ENCODE assay signal across 17 mouse cellular contexts in the genomic region with DNA sequence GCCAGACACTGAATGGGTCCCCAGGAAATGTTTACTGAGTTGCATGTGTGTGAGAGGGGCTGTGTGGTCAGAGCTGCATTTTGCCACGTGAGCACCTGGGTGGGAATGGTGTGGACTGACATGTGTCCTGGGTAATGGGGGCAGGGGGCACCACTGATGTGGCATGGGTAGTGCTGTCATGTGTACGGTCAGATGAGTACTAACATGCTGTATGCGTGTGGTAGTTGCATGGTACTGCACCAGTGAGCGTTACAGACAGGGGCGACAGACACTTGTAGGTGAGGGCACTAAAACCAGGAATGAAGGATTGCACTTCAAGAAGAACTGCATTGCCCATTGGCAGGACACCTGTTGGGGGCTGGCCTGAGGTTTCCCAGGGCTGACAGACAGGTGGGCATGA. TPM values are rescaled to one million over a fixed set of nuclear protein-coding genes. Genes with fewer than 3 reads are reported as not detected.
DNase-seq lines count a peak whose midpoint lies in the region; ATAC-seq lines count a peak whose summit lies in the region.
"Had no signal": no experiment of that assay in that cellular context is flagged by ENCODE, and none has a peak within 500 bp of the region (broad histone marks: within the 10 kb centered on the region; RNA-seq: fewer than 3 reads in every experiment).

No protein-coding gene starts in this region.

- no peak for ATAC-seq in forebrain, embryonic 12.5 days (ENCODE audit: low FRiP score)
- no peak for ATAC-seq in forebrain, embryonic 11.5 days (replicated peaks; ENCODE audit: low FRiP score)
- no peak for ATAC-seq in neural tube, embryonic 11.5 days (ENCODE audit: insufficient read depth, low FRiP score, low TSS enrichment)
- ATAC-seq in hindbrain, embryonic 15.5 days (ENCODE audit: low FRiP score, low read depth) = no peak
- no peak for ATAC-seq in neural tube, embryonic 14.5 days (ENCODE audit: low read depth)
- ATAC-seq: activated CD4-positive, CD25-positive, alpha-beta regulatory T cell, adult 4 months had no signal

- no peak for DNase-seq in forebrain, embryonic 11.5 days (ENCODE audit: low spot score)
- no peak for DNase-seq in neural tube, embryonic 11.5 days (ENCODE audit: low spot score)
- DNase-seq in neural tube, embryonic 10.5 days (ENCODE audit: extremely low spot score, low spot score) = no peak
- no peak for DNase-seq in heart, adult 11 months
- DNase-seq in heart, adult 18-20 months = no peak
- DNase-seq: adrenal gland, postnatal 36 days; kidney, adult 11 months; kidney, postnatal 36 days; layer of hippocampus, postnatal 36 days; liver, embryonic 13.5 days; lung, postnatal 10 days; right cerebral cortex, postnatal 25 days; thymus, adult 18-20 months had no signal

- no peak overlapping the region for H3K27ac ChIP-seq in forebrain, embryonic 12.5 days
- no peak overlapping the region for H3K27ac ChIP-seq in forebrain, embryonic 11.5 days (ENCODE audit: low read depth, low read length)
- H3K27ac ChIP-seq in neural tube, embryonic 11.5 days (ENCODE audit: low read depth, low read length) = no peak overlapping the region
- no peak overlapping the region for H3K27ac ChIP-seq in hindbrain, embryonic 15.5 days (replicated peaks)
- no peak overlapping the region for H3K27ac ChIP-seq in neural tube, embryonic 14.5 days (ENCODE audit: low read depth, low read length)
- H3K27ac ChIP-seq: liver, embryonic 13.5 days had no signal

- H3K36me3 ChIP-seq in forebrain, embryonic 12.5 days (replicated peaks) = no peaks in the 10 kb centered on the region
- H3K36me3 ChIP-seq in forebrain, embryonic 11.5 days (ENCODE audit: control insufficient read depth, insufficient read depth, low read length) = no peaks in the 10 kb centered on the region
- H3K36me3 ChIP-seq in neural tube, embryonic 11.5 days (ENCODE audit: control insufficient read depth, insufficient read depth, low read length) = no peaks in the 10 kb centered on the region
- no peaks in the 10 kb centered on the region for H3K36me3 ChIP-seq in hindbrain, embryonic 15.5 days
- no peaks in the 10 kb centered on the region for H3K36me3 ChIP-seq in neural tube, embryonic 14.5 days (ENCODE audit: control insufficient read depth, insufficient read depth, low read length)
- H3K36me3 ChIP-seq: liver, embryonic 13.5 days had no signal

- H3K4me3 ChIP-seq in forebrain, embryonic 12.5 days (replicated peaks) = no peak overlapping the region
- H3K4me3 ChIP-seq in forebrain, embryonic 11.5 days (ENCODE audit: low read depth, low read length) = no peak overlapping the region
- H3K4me3 ChIP-seq in neural tube, embryonic 11.5 days (ENCODE audit: low read depth, low read length) = peak overlapping the region; percentile 67; the same call in 1 of the 2 replicates
- peak overlapping the region; percentile 85 for H3K4me3 ChIP-seq in hindbrain, embryonic 15.5 days
- H3K4me3 ChIP-seq in neural tube, embryonic 14.5 days (ENCODE audit: low read depth, low read length) = peak overlapping the region; percentile 73; the same call in 1 of the 2 replicates
- H3K4me3 ChIP-seq: liver, embryonic 13.5 days had no signal

- WGBS in forebrain, embryonic 12.5 days = 48% methylated on average over 5 of the region's 5 CpGs
- WGBS in forebrain, embryonic 11.5 days = 56% methylated on average over 5 of the region's 5 CpGs
- WGBS in neural tube, embryonic 11.5 days = 56% methylated on average over 5 of the region's 5 CpGs
- WGBS in hindbrain, embryonic 15.5 days = 46% methylated on average over 5 of the region's 5 CpGs
- WGBS in neural tube, embryonic 14.5 days = 45% methylated on average over 5 of the region's 5 CpGs

- peak overlapping the region; percentile 99 for H3K4me2 ChIP-seq in forebrain, embryonic 12.5 days
- H3K4me2 ChIP-seq in forebrain, embryonic 11.5 days (ENCODE audit: low read depth, low read length, severe bottlenecking) = no peak overlapping the region
- H3K4me2 ChIP-seq in neural tube, embryonic 11.5 days (ENCODE audit: low read depth) = peak overlapping the region; percentile 97; the same call in 1 of the 2 replicates
- H3K4me2 ChIP-seq in hindbrain, embryonic 15.5 days = peak overlapping the region; percentile 96
- H3K4me2 ChIP-seq in neural tube, embryonic 14.5 days (ENCODE audit: low read depth, low read length) = peak overlapping the region; percentile 97
- H3K4me2 ChIP-seq: liver, embryonic 13.5 days had no signal

- peaks cover 97% of the 10 kb centered on the region for H3K27me3 ChIP-seq in forebrain, embryonic 12.5 days
- H3K27me3 ChIP-seq in forebrain, embryonic 11.5 days (ENCODE audit: control insufficient read depth, insufficient read depth, low read length) = peaks cover 83% of the 10 kb centered on the region
- peaks cover 67% of the 10 kb centered on the region for H3K27me3 ChIP-seq in neural tube, embryonic 11.5 days (ENCODE audit: control insufficient read depth, insufficient read depth, low read length)
- peaks cover 13% of the 10 kb centered on the region; the same call in 1 of the 2 replicates for H3K27me3 ChIP-seq in hindbrain, embryonic 15.5 days
- H3K27me3 ChIP-seq in neural tube, embryonic 14.5 days (ENCODE audit: control insufficient read depth, insufficient read depth, low read length) = peaks cover 13% of the 10 kb centered on the region; the same call in 1 of the 2 replicates

- H3K9ac ChIP-seq in forebrain, embryonic 12.5 days = 0 out of 2 replicates have a peak overlapping the region, but pooled peaks have one; percentile 25
- H3K9ac ChIP-seq in forebrain, embryonic 11.5 days (ENCODE audit: low read length) = no peak overlapping the region
- H3K9ac ChIP-seq in neural tube, embryonic 11.5 days (ENCODE audit: low read length) = no peak overlapping the region
- H3K9ac ChIP-seq in hindbrain, embryonic 15.5 days = peak overlapping the region; percentile 93; the same call in 1 of the 2 replicates
- H3K9ac ChIP-seq in neural tube, embryonic 14.5 days (replicated peaks; ENCODE audit: low read depth, low read length) = 0 out of 2 replicates have a peak overlapping the region, but pooled peaks have one; percentile 88
- H3K9ac ChIP-seq: liver, embryonic 13.5 days had no signal

- peaks cover 45% of the 10 kb centered on the region for H3K4me1 ChIP-seq in forebrain, embryonic 12.5 days
- peaks cover 20% of the 10 kb centered on the region for H3K4me1 ChIP-seq in forebrain, embryonic 11.5 days (replicated peaks; ENCODE audit: control insufficient read depth, insufficient read depth, low read length)
- H3K4me1 ChIP-seq in neural tube, embryonic 11.5 days (ENCODE audit: control insufficient read depth, insufficient read depth, low read length) = peaks cover 16% of the 10 kb centered on the region
- peaks cover 67% of the 10 kb centered on the region for H3K4me1 ChIP-seq in hindbrain, embryonic 15.5 days (replicated peaks)
- H3K4me1 ChIP-seq in neural tube, embryonic 14.5 days (ENCODE audit: control insufficient read depth, insufficient read depth, low read length) = peaks cover 21% of the 10 kb centered on the region; the same call in 1 of the 2 replicates

- H3K9me3 ChIP-seq in forebrain, embryonic 12.5 days = no peaks in the 10 kb centered on the region
- H3K9me3 ChIP-seq in forebrain, embryonic 11.5 days (ENCODE audit: control insufficient read depth, low read length) = no peaks in the 10 kb centered on the region
- no peaks in the 10 kb centered on the region for H3K9me3 ChIP-seq in neural tube, embryonic 11.5 days (ENCODE audit: control insufficient read depth, low read length)
- no peaks in the 10 kb centered on the region for H3K9me3 ChIP-seq in hindbrain, embryonic 15.5 days
- no peaks in the 10 kb centered on the region for H3K9me3 ChIP-seq in neural tube, embryonic 14.5 days (ENCODE audit: control insufficient read depth, low read length)
- H3K9me3 ChIP-seq: liver, embryonic 13.5 days had no signal

RNA-seq across cellular contexts. Expression of gene Unc5a, which starts 2.0 kb away (rescaled TPM):
- polyA plus RNA-seq in forebrain, embryonic 12.5 days (2016; fragmentation: Nextera tagmentation; extraction: Ambion mirVana) = 4.8 and 5.6 TPM in 2 replicates
- polyA plus RNA-seq in forebrain, embryonic 11.5 days (2014; fragmentation: Nextera tagmentation; extraction: Ambion mirVana) = 2.9 and 3.7 TPM in 2 replicates
- 6.7 and 7.5 TPM in 2 replicates for polyA plus RNA-seq in neural tube, embryonic 11.5 days (2014; fragmentation: Nextera tagmentation; extraction: Ambion mirVana)
- 13.2 and 16.0 TPM in 2 replicates for polyA plus RNA-seq in hindbrain, embryonic 15.5 days (2015; fragmentation: Nextera tagmentation; extraction: Ambion mirVana)
- polyA plus RNA-seq in neural tube, embryonic 14.5 days (2014; fragmentation: Nextera tagmentation; extraction: Ambion mirVana) = 12.4 and 15.7 TPM in 2 replicates
- under 1 TPM; 0.42 to 0.51 TPM for total RNA-seq in heart, adult 18-20 months (2021)

Comparison
In these comparisons a context has a peak if more than half of its experiments do, and no peak if none do; other contexts are left out.
1. H3K9ac ChIP-seq: peak in forebrain, embryonic 12.5 days (single experiment), hindbrain, embryonic 15.5 days (single experiment) and neural tube, embryonic 14.5 days (single experiment); none in forebrain, embryonic 11.5 days (single experiment) and neural tube, embryonic 11.5 days (single experiment).
2. H3K4me3 ChIP-seq: peak in neural tube, embryonic 11.5 days (single experiment), hindbrain, embryonic 15.5 days (single experiment) and neural tube, embryonic 14.5 days (single experiment); none in forebrain, embryonic 12.5 days (single experiment) and forebrain, embryonic 11.5 days (single experiment).